Mouse (Mus musculus) bone marrow macrophage, adult 2 months (primary cell): ENCODE results near the gene Olfr866. TPM values are rescaled to one million over a fixed set of nuclear protein-coding genes. Genes with fewer than 3 reads are reported as not detected.

ENCODE experiments used
- H3K27ac ChIP-seq: 2 replicates; pipeline ENCODE4 v1.5.1; 2012; ENCODE audit warnings: low read depth, low read length; ENCODE audit not compliant: insufficient read depth
- H3K4me1 ChIP-seq: 2 replicates; pipeline ENCODE4 v1.6.1; 2012; ENCODE audit warnings: low read length; ENCODE audit not compliant: control insufficient read depth, insufficient read depth
- H3K4me3 ChIP-seq: 2 replicates; pipeline ENCODE4 v1.5.1; 2012; ENCODE audit warnings: mild to moderate bottlenecking, low read length, moderate library complexity; ENCODE audit not compliant: insufficient read depth
- CTCF ChIP-seq: IDR thresholded peaks from 2 replicates; pipeline ENCODE4 v1.5.1; 2012; ENCODE audit warnings: low read depth, mild to moderate bottlenecking, low read length, moderate library complexity
- POLR2A ChIP-seq: IDR thresholded peaks from 2 replicates; pipeline ENCODE4 v1.6.1; 2012; ENCODE audit warnings: mild to moderate bottlenecking, low read depth, low read length, borderline replicate concordance
- polyA plus RNA-seq: library from polyadenylated mRNA; stranded (reverse); fragments of >200 nt; gene quantifications from 2 replicates; pipeline ENCODE4 v1.2.4, GENCODE M21; 2012; ENCODE audit not compliant: missing spikeins, insufficient read depth, insufficient read length

Olfr866 gene
- polyA plus RNA-seq = not detected in 2 replicates

DNA sequence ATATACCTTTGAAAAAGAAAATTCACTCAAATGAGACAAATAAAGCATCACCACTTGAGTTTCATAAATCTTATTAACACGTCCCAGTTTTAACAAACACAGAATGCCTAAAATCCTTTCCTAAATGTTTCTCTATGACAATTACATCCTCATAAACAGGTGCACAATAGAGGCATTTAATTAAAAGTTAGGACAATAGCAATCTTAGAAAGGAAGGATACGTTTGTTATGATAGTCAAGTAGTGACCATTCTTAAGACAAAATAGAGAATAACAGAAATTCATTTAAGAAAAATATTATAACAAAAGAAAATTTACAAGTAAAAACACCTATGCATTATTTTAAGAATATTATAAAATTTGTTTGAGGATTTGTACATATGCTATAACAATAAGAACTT is at the start of gene Olfr866:
Gene Olfr866 (minus strand): TSS at position 101 of the 400 bp plus-strand sequence.
- TF ChIP-seq POLR2A (no peak), CTCF (no peak)
- Histone ChIP-seq H3K27ac (no peak within 1 kb of the TSS), H3K4me3 (no peak within 1 kb of the TSS), H3K4me1 (no peaks in the 10 kb centered on the region)

DNA sequence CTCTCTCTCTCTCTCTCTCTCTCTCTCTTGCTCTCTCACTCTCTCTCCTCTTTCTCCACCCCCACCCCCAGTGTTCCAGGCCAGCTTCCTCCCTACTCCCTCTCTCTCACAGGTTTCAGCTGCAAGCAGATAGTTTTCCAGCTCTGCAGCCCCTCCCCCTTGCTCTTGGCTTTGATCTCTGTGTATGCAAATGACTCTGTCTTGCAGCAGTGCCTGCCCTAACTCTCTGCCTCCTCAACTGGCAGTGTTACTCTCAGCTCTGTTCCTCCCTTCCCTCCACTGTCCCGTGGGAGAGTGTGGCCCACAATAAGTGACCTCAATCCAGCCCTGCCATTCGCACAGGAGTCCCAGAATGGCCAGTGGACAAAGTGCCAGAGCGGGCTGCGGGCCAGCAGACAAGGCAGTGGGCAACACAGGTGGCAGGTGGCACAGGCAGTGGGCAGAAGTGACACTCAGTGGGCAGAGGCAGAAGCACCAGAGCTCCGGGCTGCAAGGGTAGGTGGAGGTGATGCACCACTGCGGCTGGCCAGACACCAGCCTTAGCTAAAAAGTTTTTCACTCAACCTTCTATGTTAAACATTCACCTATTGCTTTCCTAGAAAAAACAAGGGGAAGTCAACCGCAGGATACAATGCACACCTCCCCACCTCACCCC is 45.8 kb upstream of the Olfr866 start:
- no peak overlapping the region for H3K4me3 ChIP-seq
- no peak overlapping the region for H3K27ac ChIP-seq
- H3K4me1 ChIP-seq = no peaks in the 10 kb centered on the region
- TF ChIP-seq CTCF = no peak
- TF ChIP-seq POLR2A = no peak

GRCm38 (mm10) chr9:20071291-20071690 is 43.5 kb upstream of the Olfr866 start:
- TF ChIP-seq CTCF = no peak
- TF ChIP-seq POLR2A = no peak
- no peak overlapping the region for H3K4me3 ChIP-seq
- no peaks in the 10 kb centered on the region for H3K4me1 ChIP-seq
- no peak overlapping the region for H3K27ac ChIP-seq

DNA sequence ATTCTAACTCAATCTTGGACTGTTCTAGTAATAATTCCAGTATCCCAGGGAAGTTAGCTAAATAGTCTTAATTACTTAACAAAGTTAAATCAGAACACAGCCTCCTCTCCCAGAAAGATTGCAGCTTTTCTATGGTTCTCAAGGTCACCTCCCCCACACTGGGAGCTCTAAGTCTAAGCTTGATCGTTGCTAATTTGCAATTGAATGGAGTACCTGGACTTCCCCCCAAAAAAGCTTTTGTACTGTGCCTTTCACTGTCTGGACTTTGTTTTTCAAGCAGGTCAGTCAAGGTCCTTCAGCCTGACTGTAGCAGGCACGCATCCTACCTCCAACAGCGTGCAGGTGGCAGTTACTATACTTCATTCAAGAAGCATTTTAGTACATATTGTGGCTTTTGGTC is 42.4 kb upstream of the Olfr866 start:
- TF ChIP-seq CTCF (no peak), POLR2A (no peak)
- Histone ChIP-seq H3K4me3 (no peak overlapping the region), H3K27ac (no peak overlapping the region), H3K4me1 (no peaks in the 10 kb centered on the region)

DNA sequence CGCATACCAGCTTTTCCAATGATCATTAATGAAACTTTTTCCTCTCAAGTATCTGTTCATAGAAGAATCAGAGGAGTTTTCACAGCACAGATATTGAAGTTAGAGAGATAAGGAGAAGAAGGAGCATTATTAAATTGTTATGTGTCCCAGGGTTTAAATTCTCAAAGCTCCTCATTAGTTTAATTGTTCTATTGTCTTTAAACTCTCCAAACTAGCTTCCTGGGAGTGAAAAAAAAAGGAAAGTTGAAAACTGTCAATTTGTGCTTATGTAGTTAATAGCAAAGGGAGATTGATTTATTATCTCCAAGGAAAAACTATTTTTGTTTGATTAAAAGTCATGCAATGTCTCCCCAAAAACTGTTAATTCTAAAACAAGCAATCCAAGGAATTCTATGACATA is 29.6 kb upstream of the Olfr866 start, which contains the start of gene Olfr867:
Gene Olfr867 (minus strand): TSS at position 101 of the 400 bp plus-strand sequence.
- no peak within 1 kb of the TSS for H3K27ac ChIP-seq
- no peak within 1 kb of the TSS for H3K4me3 ChIP-seq
- no peaks in the 10 kb centered on the region for H3K4me1 ChIP-seq
- no peak for TF ChIP-seq POLR2A
- no peak for TF ChIP-seq CTCF

DNA sequence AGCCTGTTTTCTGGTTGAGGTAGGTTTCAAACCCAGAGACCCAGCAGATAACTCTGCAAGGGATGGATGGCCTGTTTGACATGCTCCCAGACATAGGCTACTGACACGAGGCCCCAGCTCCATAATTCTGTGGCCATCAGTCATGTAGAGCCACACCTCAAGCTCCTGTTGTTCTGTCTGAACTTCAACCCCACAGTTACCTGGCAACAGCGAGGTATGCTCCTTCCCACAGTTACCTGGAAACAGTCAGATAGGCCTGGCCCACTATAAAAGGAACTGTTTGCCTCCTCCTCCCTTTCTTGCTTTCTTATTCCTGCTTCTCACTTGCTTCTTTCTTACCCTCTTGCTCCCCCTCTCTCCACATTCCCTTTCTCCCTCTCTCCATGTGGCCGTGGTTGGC is 20.1 kb upstream of the Olfr866 start:
- no peak overlapping the region for H3K4me3 ChIP-seq
- H3K27ac ChIP-seq = no peak overlapping the region
- TF ChIP-seq POLR2A (no peak), CTCF (no peak)
- H3K4me1 ChIP-seq = no peaks in the 10 kb centered on the region

Other genes starting within 250 kb of the Olfr866 start
- not detected in 2 replicates for gene Olfr58, start 247.8 kb downstream of the Olfr866 start, polyA plus RNA-seq
- gene Olfr859, start 223.1 kb downstream of the Olfr866 start, polyA plus RNA-seq = not detected in 2 replicates
- gene Olfr860, start 178.3 kb downstream of the Olfr866 start, polyA plus RNA-seq = not detected in 2 replicates
- gene Olfr862, start 140.0 kb downstream of the Olfr866 start, polyA plus RNA-seq = not detected in 2 replicates
- 0.15 TPM in 1 of 2 replicates, not detected in the other for gene Olfr77, start 111.2 kb downstream of the Olfr866 start, polyA plus RNA-seq
- not detected in 2 replicates for gene Olfr867, start 29.5 kb upstream of the Olfr866 start, polyA plus RNA-seq
- not detected in 2 replicates for gene Olfr868, start 70.6 kb upstream of the Olfr866 start, polyA plus RNA-seq
- gene Olfr869, start 101.0 kb upstream of the Olfr866 start, polyA plus RNA-seq = not detected in 2 replicates
- 0.32 TPM in 1 of 2 replicates, not detected in the other for gene Olfr870, start 146.0 kb upstream of the Olfr866 start, polyA plus RNA-seq
- gene Olfr871, start 184.2 kb upstream of the Olfr866 start, polyA plus RNA-seq = not detected in 2 replicates
- not detected in 2 replicates for gene Olfr872, start 209.1 kb upstream of the Olfr866 start, polyA plus RNA-seq